12 mouse cellular contexts compared by ENCODE assay signal in the genomic region with DNA sequence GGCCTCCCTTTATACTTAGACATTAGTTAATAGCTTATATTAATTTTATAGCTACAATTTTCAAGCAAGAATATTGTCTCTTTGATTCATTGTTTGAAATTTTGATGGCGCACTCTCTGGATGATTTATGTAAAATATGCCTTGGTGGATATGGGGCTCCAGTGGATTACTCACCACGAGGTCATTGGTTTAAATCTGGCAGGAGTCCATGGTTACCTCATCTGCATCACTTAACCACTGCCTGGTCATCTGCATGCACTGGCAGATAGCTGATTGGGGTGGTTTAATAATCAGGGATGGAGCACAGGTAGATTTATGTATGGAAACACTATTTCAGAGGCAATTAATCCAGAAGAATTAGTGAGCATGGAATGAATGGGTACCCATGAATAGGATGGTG. TPM values are rescaled to one million over a fixed set of nuclear protein-coding genes. Genes with fewer than 3 reads are reported as not detected.
A peak's percentile ranks its signal among the peaks of the same experiment; 100 is the strongest.
DNase-seq lines count a peak whose midpoint lies in the region; ATAC-seq and TF ChIP-seq lines count a peak whose summit lies in the region.
"Had no signal": no experiment of that assay in that cellular context is flagged by ENCODE, and none has a peak within 500 bp of the region (broad histone marks: within the 10 kb centered on the region; RNA-seq: fewer than 3 reads in every experiment).

No protein-coding gene starts in this region.

- no peaks in the 10 kb centered on the region for H3K27me3 ChIP-seq in kidney, adult 2 months (replicated peaks; ENCODE audit: control insufficient read depth, insufficient read depth, low read length)
- no peaks in the 10 kb centered on the region for H3K27me3 ChIP-seq in Patski
- no peaks in the 10 kb centered on the region for H3K27me3 ChIP-seq in embryonic facial prominence, embryonic 15.5 days

- no peak overlapping the region for H3K4me3 ChIP-seq in kidney, adult 2 months (ENCODE audit: insufficient read depth, low read depth, low read length)
- H3K4me3 ChIP-seq in embryonic facial prominence, embryonic 15.5 days (replicated peaks) = peak overlapping the region; percentile 63
- H3K4me3 ChIP-seq: megakaryocyte, embryonic 14.5 days had no signal

- H3K9ac ChIP-seq in embryonic facial prominence, embryonic 15.5 days = no peak overlapping the region

- POLR2A ChIA-PET in Patski (lab: Charles Lee) = no interaction called here

- H3K27ac ChIP-seq in kidney, adult 2 months (ENCODE audit: insufficient read depth, low read depth, low read length) = no peak overlapping the region
- no peak overlapping the region for H3K27ac ChIP-seq in embryonic facial prominence, embryonic 15.5 days (replicated peaks)

- ATAC-seq in Patski = no peak
- no peak for ATAC-seq in embryonic facial prominence, embryonic 15.5 days (ENCODE audit: insufficient number of reproducible peaks, low FRiP score, low TSS enrichment, low read depth)

- peak; percentile 40 for DNase-seq in kidney, adult 2 months
- no peak for DNase-seq in kidney, postnatal 25 days
- peak; percentile 49 for DNase-seq in Patski (ENCODE audit: low read depth, low spot score)
- DNase-seq in lung, postnatal 25 days (ENCODE audit: low spot score) = peak; percentile 44
- DNase-seq in frontal cortex, postnatal 14 days (ENCODE audit: low spot score in 2 of 2) = no peak
- no peak for DNase-seq in T-cell, adult 2 months (ENCODE audit: low spot score)
- DNase-seq in left cerebral cortex, postnatal 4 days = no peak
- DNase-seq: cerebellum, adult 9-10 months; gastrocnemius, postnatal 14 days had no signal

- intact Hi-C loops in left cerebral cortex, postnatal 4 days (cut with DNase I) = loop anchor here (5.0 kb wide), 1 partner anchor 191 kb away; no protein-coding TSS in a partner anchor

- H3K36me3 ChIP-seq in kidney, adult 2 months (ENCODE audit: control insufficient read depth, insufficient read depth, low read length) = no peaks in the 10 kb centered on the region
- no peaks in the 10 kb centered on the region for H3K36me3 ChIP-seq in embryonic facial prominence, embryonic 15.5 days
- H3K36me3 ChIP-seq: G1E had no signal

- TF ChIP-seq CTCF in kidney, adult 2 months (conservative IDR thresholded peaks at IDR 0.05; ENCODE audit: insufficient read depth, insufficient read length, low read depth, low read length) = no peak
- no peak for TF ChIP-seq CTCF in Patski (IDR thresholded peaks at IDR 0.05)

- WGBS in kidney, adult 2 months = 50% methylated on average over 2 of the region's 2 CpGs
- WGBS in embryonic facial prominence, embryonic 15.5 days = 53% methylated on average over 2 of the region's 2 CpGs

- no peaks in the 10 kb centered on the region; the same call in 1 of the 2 replicates for H3K4me1 ChIP-seq in kidney, adult 2 months (ENCODE audit: control insufficient read depth, insufficient read depth, low read length)
- no peaks in the 10 kb centered on the region for H3K4me1 ChIP-seq in embryonic facial prominence, embryonic 15.5 days

- no peak for TF ChIP-seq POLR2A in kidney, adult 2 months (IDR thresholded peaks at IDR 0.05; ENCODE audit: low read depth, low read length)

- H3K9me3 ChIP-seq in embryonic facial prominence, embryonic 15.5 days (replicated peaks) = no peaks in the 10 kb centered on the region
- H3K9me3 ChIP-seq: G1E; megakaryocyte, embryonic 14.5 days had no signal

- CTCF ChIA-PET in Patski (lab: Charles Lee) = interaction anchor here (1.2 to 2.0 kb wide), 5 partner anchors 11 to 629 kb away, joined by 3 to 5 read pairs (median 4); no protein-coding TSS in a partner anchor

- in situ Hi-C loops in Patski (cut with MboI; ENCODE audit: low pct_unique_long_range_greater_than_20kb) = loop anchor here (5.0 to 25.0 kb wide), 3 partner anchors 186 to 629 kb away; no protein-coding TSS in a partner anchor

- H3K4me2 ChIP-seq in embryonic facial prominence, embryonic 15.5 days (replicated peaks) = peak overlapping the region; percentile 62

RNA-seq across cellular contexts. Expression of a gene that starts 2.0 kb away (rescaled TPM):
- 4.9 and 5.6 TPM in 2 replicates for polyA plus RNA-seq in kidney, adult 2 months (2012; rRNA removed)
- polyA plus RNA-seq in Patski (2021) = 36.4 TPM
- polyA plus RNA-seq in embryonic facial prominence, embryonic 15.5 days (2015; fragmentation: Nextera tagmentation; extraction: Ambion mirVana) = 38.5 and 40.6 TPM in 2 replicates
- 10 to 100 TPM; 24.6 TPM for total RNA-seq in left cerebral cortex, postnatal 4 days (2021)
- polyA plus RNA-seq: G1E had no signal

Comparison
In these comparisons a context has a peak if more than half of its experiments do, and no peak if none do; other contexts are left out.
1. DNase-seq: peak in kidney, adult 2 months (single experiment), Patski (single experiment) and lung, postnatal 25 days (single experiment); none in kidney, postnatal 25 days (0 of 2), frontal cortex, postnatal 14 days (0 of 2), T-cell, adult 2 months (single experiment) and left cerebral cortex, postnatal 4 days (single experiment).